Mouse (Mus musculus) cerebellum, postnatal 36 days (tissue): Measurements from ENCODE around the gene Snrk.

Source experiments
- DNase-seq, 2 experiments: peaks; one replicate each; pipeline ENCODE4 v3.0.0; 2021 to 2022; ENCODE audit warnings: mixed read lengths in 2 of 2

Snrk gene

GRCm38 (mm10) chr9:122185953-122186352, 68.9 kb downstream of the Snrk start:
- DNase-seq = no peak

GRCm38 (mm10) chr9:122186643-122187226, 69.7 kb downstream of the Snrk start:
- DNase-seq = no peak

GRCm38 (mm10) chr9:122187451-122187921, 70.4 kb downstream of the Snrk start:
- DNase-seq = no peak

- no peak for DNase-seq
These were observed 71.7 kb downstream of the Snrk start for GRCm38 (mm10) chr9:122188724-122189123.

GRCm38 (mm10) chr9:122193361-122193760, 76.3 kb downstream of the Snrk start:
- no peak for DNase-seq

- DNase-seq = no peak
These were observed 76.8 kb downstream of the Snrk start for GRCm38 (mm10) chr9:122193823-122194222.

- peak; percentile 81 to 83 for DNase-seq
These were observed 78.1 kb downstream of the Snrk start for GRCm38 (mm10) chr9:122195042-122195682.

GRCm38 (mm10) chr9:122197021-122197420, 80.0 kb downstream of the Snrk start:
- DNase-seq = no peak

GRCm38 (mm10) chr9:122198621-122199020, 81.6 kb downstream of the Snrk start:
- no peak for DNase-seq

GRCm38 (mm10) chr9:122199253-122199652, 82.2 kb downstream of the Snrk start:
- peak; percentile 67 to 68 for DNase-seq

GRCm38 (mm10) chr9:122204508-122204907, 87.4 kb downstream of the Snrk start:
- DNase-seq = no peak

GRCm38 (mm10) chr9:122205543-122206200, 88.6 kb downstream of the Snrk start:
- DNase-seq = no peak

- no peak for DNase-seq
These were observed 91.2 kb downstream of the Snrk start for GRCm38 (mm10) chr9:122208311-122208710.

- no peak for DNase-seq
These were observed 98.1 kb downstream of the Snrk start for GRCm38 (mm10) chr9:122215118-122215517.

- DNase-seq = no peak
These were observed 100.0 kb downstream of the Snrk start for GRCm38 (mm10) chr9:122216945-122217529.
